Mouse (Mus musculus) ES-Bruce4 (cell line): ENCODE measurements around the gene 5830473C10Rik. TPM values are rescaled to one million over a fixed set of nuclear protein-coding genes. Genes with fewer than 3 reads are reported as not detected.

Experiments used
- H3K27ac ChIP-seq: 2 replicates; pipeline ENCODE4 v1.5.1; 2012; ENCODE audit warnings: low read length, inconsistent platforms; ENCODE audit not compliant: insufficient read depth
- H3K27me3 ChIP-seq: 2 replicates; pipeline ENCODE4 v1.6.1; 2012; ENCODE audit warnings: mild to moderate bottlenecking, low read length, inconsistent platforms; ENCODE audit not compliant: control insufficient read depth, poor library complexity, insufficient read depth, severe bottlenecking
- H3K36me3 ChIP-seq: 2 replicates; pipeline ENCODE4 v1.6.1; 2012; ENCODE audit warnings: inconsistent platforms, mild to moderate bottlenecking, low read length, moderate library complexity; ENCODE audit not compliant: control insufficient read depth, poor library complexity, insufficient read depth, severe bottlenecking
- H3K4me1 ChIP-seq: one replicate; pipeline ENCODE4 v1.8.1; 2011; ENCODE audit warnings: low read length; ENCODE audit not compliant: control insufficient read depth, insufficient read depth
- H3K4me3 ChIP-seq: 2 replicates; pipeline ENCODE4 v1.5.1; 2011; ENCODE audit warnings: low read depth, mild to moderate bottlenecking, low read length
- H3K9ac ChIP-seq: 2 replicates; pipeline ENCODE4 v1.6.1; 2012; ENCODE audit warnings: low read depth, mild to moderate bottlenecking, inconsistent platforms; ENCODE audit not compliant: poor library complexity, severe bottlenecking
- H3K9me3 ChIP-seq: replicated peaks from 2 replicates; pipeline ENCODE4 v1.6.1; 2012; ENCODE audit warnings: mild to moderate bottlenecking, low read length, inconsistent platforms; ENCODE audit not compliant: control insufficient read depth, poor library complexity, insufficient read depth, severe bottlenecking
- CTCF ChIP-seq: IDR thresholded peaks from one replicate; pipeline ENCODE4 v1.8.1; 2011; ENCODE audit warnings: low read depth, low read length
- EP300 ChIP-seq: IDR thresholded peaks from 2 replicates; pipeline ENCODE4 v1.6.1; 2011; ENCODE audit warnings: low read depth, low read length; ENCODE audit not compliant: insufficient read depth
- POLR2A ChIP-seq: IDR thresholded peaks from one replicate; pipeline ENCODE4 v1.8.1; 2011; ENCODE audit warnings: low read length; ENCODE audit not compliant: insufficient read depth
- polyA plus RNA-seq: library from polyadenylated mRNA; stranded (reverse); fragments of >200 nt; gene quantifications from 2 replicates; pipeline ENCODE4 v1.2.4, GENCODE M21; 2011; ENCODE audit warnings: low read depth; ENCODE audit not compliant: missing spikeins, insufficient read depth, insufficient read length

5830473C10Rik gene
- polyA plus RNA-seq, 1 experiment, result not detected

- Histone ChIP-seq H3K4me1 (no peaks in the 10 kb centered on the region), H3K9ac (no peak overlapping the region), H3K27ac (no peak overlapping the region), H3K4me3 (no peak overlapping the region), H3K36me3 (no peaks in the 10 kb centered on the region), H3K9me3 (no peaks in the 10 kb centered on the region), H3K27me3 (no peaks in the 10 kb centered on the region)
- TF ChIP-seq POLR2A (no peak), EP300 (no peak), CTCF (no peak)
Observed at GRCm38 (mm10) chr5:90571216-90571615, 10.3 kb downstream of the 5830473C10Rik start.

GRCm38 (mm10) chr5:90577751-90578150, 16.8 kb downstream of the 5830473C10Rik start:
- TF ChIP-seq CTCF, result no peak
- TF ChIP-seq POLR2A, result no peak
- no peak for TF ChIP-seq EP300
- Histone ChIP-seq H3K27ac (no peak overlapping the region), H3K9me3 (no peaks in the 10 kb centered on the region), H3K27me3 (no peaks in the 10 kb centered on the region), H3K36me3 (no peaks in the 10 kb centered on the region), H3K4me1 (no peaks in the 10 kb centered on the region), H3K9ac (no peak overlapping the region), H3K4me3 (no peak overlapping the region)

GRCm38 (mm10) chr5:90579556-90579955, 18.6 kb downstream of the 5830473C10Rik start:
- Histone ChIP-seq H3K9ac (no peak overlapping the region), H3K9me3 (no peaks in the 10 kb centered on the region), H3K4me1 (no peaks in the 10 kb centered on the region), H3K27me3 (no peaks in the 10 kb centered on the region; the same call in none of the 2 replicates), H3K4me3 (no peak overlapping the region), H3K27ac (no peak overlapping the region), H3K36me3 (no peaks in the 10 kb centered on the region)
- no peak for TF ChIP-seq EP300
- no peak for TF ChIP-seq CTCF
- TF ChIP-seq POLR2A, result no peak

GRCm38 (mm10) chr5:90582179-90582578, 21.3 kb downstream of the 5830473C10Rik start:
- Histone ChIP-seq H3K4me1 (no peaks in the 10 kb centered on the region), H3K27ac (no peak overlapping the region), H3K9me3 (no peaks in the 10 kb centered on the region), H3K4me3 (no peak overlapping the region), H3K27me3 (no peaks in the 10 kb centered on the region; the same call in none of the 2 replicates), H3K9ac (no peak overlapping the region), H3K36me3 (no peaks in the 10 kb centered on the region)
- TF ChIP-seq EP300 (no peak), CTCF (no peak)

- no peaks in the 10 kb centered on the region for H3K36me3 ChIP-seq
- TF ChIP-seq POLR2A (no peak), EP300 (no peak)
- H3K9ac ChIP-seq, result no peak overlapping the region
Observed at GRCm38 (mm10) chr5:90584799-90585198, 23.9 kb downstream of the 5830473C10Rik start.

GRCm38 (mm10) chr5:90586511-90586910, 25.6 kb downstream of the 5830473C10Rik start:
- H3K27me3 ChIP-seq, result no peaks in the 10 kb centered on the region; the same call in none of the 2 replicates
- no peak overlapping the region for H3K27ac ChIP-seq
- no peak overlapping the region for H3K4me3 ChIP-seq
- H3K9me3 ChIP-seq, result no peaks in the 10 kb centered on the region
- no peak for TF ChIP-seq POLR2A
- TF ChIP-seq CTCF, result no peak
- TF ChIP-seq EP300, result no peak
- H3K9ac ChIP-seq, result no peak overlapping the region
- H3K36me3 ChIP-seq, result no peaks in the 10 kb centered on the region
- no peaks in the 10 kb centered on the region for H3K4me1 ChIP-seq

More at GRCm38 (mm10) chr5:90584799-90585198, 23.9 kb downstream of the 5830473C10Rik start:
- Histone ChIP-seq H3K27ac (no peak overlapping the region), H3K4me1 (no peaks in the 10 kb centered on the region), H3K4me3 (no peak overlapping the region), H3K9me3 (no peaks in the 10 kb centered on the region), H3K27me3 (no peaks in the 10 kb centered on the region; the same call in none of the 2 replicates)
